Mouse (Mus musculus) gastrocnemius, postnatal 36 days (tissue): ENCODE data around the gene Ift80. TPM values are rescaled to one million over a fixed set of nuclear protein-coding genes. Genes with fewer than 3 reads are reported as not detected.
"Not testable (repeated sequence)": the region's sequence is repeated elsewhere in the genome, so short reads cannot be mapped to it uniquely, and the experiment has no call there.

ENCODE experiments used
- DNase-seq, 2 experiments: peaks; one replicate each; pipeline ENCODE4 v3.0.0; 2022
- intact Hi-C: fragments of 180-260 bp; cut with DNase I; formaldehyde crosslinking; loops from one replicate; pipeline ENCODE4 v1.15.1; 2025
- total RNA-seq, 2 experiments: library from RNA; stranded (reverse); gene quantifications; 2 replicates each; pipeline ENCODE4 v1.2.3; 2021

Ift80 gene
- total RNA-seq, 2 experiments from 2014 or later = 2.6 to 3.9 TPM

DNA sequence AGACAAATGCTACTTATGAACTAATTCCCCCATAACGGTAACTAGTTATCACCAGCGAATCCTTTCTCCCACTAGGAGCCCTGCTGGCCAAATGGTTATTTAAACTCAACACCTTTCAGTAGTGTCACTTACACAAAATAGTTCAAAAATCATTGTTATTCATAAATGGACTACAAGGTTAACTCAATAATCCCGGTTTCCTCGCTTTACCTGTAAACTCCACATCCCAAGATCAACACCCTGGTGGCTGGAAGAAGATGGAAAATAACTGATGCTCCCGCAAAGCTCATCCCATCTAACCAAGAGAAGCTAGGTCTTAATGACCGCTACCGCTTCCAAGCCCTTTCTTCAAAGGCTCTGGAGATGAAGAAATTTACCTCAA, 324 bp downstream of the Ift80 start:
- intact Hi-C loops = no loop called here
- DNase-seq = no peak

DNA sequence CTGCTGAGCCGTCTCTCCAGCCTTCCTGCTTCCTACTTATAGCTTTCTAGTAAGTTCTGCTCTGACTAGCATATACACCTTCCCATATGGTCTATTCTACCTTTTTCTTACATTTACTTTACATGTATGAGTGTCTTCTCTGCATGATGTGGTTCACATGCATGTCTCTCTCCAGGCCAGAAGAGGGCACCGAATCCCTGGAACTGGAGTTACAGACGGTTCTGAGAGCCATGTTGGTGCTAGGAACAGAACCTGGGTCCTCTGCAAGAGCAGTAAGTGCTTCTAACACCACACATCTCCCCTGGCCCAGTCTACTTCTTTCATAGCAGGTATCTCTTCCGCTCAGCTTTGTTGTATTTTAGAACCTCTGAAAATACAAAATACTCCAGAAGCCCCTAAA, 1.6 kb downstream of the Ift80 start:
- intact Hi-C loops = no loop called here

DNA sequence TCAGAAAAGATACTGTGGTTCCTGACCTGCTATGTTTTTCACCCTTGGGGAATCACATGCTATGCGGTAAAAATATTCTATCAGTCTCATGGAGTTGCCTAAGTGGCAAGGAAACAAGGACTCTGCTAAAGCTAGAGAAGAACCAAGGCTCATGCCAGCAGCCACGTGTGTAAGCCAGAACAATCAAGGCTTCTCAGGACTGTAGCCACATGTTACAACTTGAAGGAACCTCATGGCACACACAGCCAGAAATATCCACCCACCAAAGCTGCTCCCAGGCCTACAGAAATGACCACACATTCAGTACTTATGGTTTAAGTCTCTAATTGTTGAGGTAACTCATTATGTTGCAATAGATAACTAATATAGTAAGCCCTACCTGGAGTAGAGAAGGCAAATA, 17.8 kb downstream of the Ift80 start:
- intact Hi-C loops = no loop called here
- DNase-seq = no peak

More for the DNA sequence above, 1.6 kb downstream of the Ift80 start:
- no peak for DNase-seq

DNA sequence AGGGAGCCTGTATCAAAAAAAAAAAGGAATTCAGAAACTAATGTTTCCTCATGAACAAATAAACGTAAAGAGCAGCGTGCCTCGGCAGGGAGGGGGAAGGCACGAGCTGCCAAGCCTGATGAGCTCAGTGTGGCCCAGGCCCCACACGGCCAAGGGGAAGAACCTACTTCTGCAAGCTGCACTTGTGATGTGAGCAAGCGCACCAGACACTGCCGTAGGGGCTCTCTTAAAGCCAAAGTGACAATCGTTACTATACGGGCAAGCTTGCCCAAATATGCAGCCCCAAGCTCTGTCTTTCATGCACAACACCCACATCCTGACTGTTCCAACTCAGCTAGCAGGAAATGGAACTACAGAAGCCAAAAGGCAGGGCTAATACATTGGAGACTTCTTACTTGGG, 23.5 kb downstream of the Ift80 start:
- intact Hi-C loops = no loop called here
- DNase-seq = no peak

DNA sequence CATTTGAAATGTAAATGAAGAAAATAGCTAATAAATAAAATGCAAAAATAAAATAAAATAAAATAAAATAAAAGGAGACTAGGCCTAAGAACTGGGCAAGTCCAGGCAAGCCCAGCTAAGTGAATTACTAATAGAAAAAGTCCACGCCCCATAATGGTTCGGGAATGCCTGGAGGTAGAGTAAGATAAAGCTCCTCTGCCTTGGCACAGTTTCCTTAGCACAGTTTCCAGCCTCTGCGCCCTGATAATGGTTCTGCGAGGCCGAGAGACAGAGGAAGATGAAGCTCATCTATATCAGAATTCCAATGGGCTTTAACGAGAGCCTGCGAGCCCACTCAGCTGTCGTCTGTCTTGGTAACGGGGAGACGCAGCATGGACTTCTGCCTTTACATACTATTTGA, 25.2 kb downstream of the Ift80 start:
- intact Hi-C loops = no loop called here
- DNase-seq = no peak

DNA sequence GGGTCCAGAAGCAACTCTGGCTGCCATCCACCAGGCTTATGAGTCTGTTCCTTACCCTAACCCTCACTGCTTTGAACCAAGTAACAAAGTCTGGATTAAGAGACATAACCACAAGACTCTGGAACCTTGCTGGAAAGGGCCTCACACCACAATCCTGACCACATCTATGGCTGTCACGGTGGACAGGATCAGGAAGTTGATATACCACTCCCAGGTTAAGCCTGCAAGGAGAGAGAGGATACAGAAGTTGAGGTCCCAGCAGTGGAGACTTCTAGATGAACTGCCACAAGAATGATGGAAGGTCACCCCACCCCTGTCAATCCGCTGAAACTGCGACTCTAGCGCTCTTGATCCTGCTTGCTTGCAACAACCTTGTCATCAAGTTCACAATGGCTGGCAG, 26.7 kb downstream of the Ift80 start:
- intact Hi-C loops = no loop called here
- DNase-seq = no peak

DNA sequence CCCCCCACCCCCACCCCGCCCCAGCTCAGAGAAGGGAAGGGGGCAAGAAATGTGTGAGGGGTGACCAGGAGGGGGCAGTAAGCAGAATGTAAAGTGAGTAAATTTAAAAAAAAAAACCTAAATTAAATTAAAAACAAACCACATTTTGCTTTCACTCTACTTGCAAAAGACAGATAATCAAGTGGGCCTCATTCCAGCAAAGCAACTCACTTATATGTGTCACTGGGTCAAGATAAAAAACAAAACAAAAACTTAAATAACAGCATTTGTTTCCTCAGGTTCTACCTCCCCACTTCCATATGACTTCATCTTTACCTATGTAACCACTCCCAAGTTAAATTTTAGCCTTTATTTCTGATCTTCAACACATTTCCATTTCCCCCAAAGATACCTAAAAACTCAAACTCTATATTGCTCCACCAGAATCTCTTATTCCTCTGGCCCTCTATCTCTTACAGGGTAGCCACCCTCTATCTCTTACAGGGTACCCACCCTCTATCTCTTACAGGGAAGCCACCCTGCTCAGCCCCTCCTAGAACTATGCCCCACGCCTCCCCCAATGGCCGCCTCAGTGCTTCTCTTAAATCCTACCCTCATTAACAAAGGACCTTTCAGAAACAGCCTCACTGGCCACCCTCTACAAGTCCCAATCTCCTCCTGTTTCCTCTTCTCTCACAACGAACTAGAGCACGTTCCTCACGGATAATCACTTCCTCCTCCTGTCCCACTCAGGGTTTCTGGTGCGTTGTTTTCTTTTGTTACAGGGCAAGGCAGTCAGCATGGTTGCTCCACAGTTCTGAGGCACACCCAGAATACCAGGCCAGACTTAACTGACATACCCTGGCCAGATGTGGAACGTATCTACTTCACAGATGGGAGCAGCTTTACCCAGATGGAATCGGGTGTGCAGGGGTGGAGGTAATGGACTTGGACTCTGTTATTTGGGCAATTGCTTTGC, 28.6 kb downstream of the Ift80 start:
- no peak for DNase-seq
- intact Hi-C loops = no loop called here

DNA sequence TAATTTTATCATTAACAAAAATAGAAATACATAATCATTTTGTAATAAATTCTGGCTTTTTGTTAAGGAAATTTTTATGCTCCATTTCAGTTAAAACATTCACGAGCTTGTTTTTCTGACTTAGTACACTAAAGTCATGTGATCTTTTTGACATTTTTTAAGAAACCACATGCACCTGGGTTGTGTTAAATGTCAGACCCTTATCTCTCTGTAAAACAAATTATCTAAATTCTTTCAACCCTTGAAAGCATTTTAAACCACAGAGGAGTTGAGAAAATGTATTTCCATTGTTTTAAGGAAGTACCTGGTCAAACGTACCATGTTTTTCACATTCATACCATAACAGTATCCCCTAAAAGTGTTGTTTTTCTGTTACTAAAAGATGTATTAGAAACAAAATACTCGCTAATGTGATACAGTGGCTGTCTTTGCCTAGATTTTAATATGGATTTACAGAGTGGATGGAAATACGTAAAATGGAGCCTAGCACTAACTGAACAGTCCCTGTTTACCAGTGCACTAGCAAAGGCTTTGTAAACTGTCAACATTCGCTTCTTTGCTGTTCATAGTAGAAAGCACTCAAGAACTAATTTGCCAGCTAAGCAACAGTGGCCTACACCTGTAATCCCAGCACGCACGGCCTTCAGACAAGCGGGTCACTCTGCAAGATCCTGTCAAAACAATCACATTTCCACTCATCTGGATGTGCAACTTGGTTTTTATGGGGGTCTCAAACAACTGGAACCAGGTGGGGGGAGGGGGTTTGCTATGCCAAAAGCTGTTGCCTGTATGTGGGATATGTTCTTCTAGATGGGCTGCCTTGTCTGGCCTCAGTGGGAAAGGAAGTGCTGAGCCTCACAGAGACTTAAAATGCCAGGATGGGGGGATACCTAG, 29.5 kb downstream of the Ift80 start:
- intact Hi-C loops = no loop called here
- no peak for DNase-seq

DNA sequence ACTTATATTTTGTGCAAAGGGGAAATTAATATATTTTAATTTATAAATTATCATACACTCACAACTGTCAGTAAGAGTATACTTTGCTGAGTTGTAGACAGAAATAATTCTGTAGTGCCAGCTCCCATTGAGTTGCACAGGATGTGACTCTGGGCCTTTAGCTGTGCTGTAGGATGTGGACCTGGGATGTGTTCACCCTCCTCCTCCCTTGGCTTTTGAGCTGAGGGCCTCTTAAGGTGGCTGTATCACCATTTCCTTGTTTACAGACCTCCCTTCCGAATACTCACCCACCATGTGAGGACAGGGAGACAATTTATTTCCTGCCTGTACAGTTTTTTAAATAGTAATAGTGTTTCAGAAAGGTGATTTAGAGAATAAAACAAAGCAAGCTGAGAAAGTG, 30.8 kb downstream of the Ift80 start:
- intact Hi-C loops = no loop called here
- no peak for DNase-seq

DNA sequence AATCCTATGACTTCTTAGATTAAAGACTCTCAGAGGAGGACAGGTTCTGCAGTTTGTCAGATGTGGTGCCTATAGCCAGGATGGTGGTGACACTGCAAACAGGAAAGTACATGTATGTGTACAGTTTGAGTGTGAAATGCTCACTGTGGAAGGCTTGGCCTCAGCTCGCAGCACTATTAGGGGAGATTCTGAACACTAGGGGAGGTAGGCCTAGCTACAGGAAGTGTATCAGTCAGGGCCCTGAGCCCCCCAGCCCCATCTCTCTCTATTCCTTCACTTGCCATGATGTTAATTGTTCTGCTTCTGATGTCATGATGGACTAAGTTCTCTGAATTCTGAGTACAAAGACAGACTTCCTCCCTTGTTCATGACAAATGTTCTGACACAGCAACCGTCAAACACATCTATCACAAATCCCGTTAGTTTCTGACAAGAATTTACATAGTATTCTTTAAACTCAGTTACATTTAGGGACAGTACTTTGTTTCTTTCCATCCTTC, 35.2 kb downstream of the Ift80 start:
- DNase-seq = no peak
- intact Hi-C loops = no loop called here

DNA sequence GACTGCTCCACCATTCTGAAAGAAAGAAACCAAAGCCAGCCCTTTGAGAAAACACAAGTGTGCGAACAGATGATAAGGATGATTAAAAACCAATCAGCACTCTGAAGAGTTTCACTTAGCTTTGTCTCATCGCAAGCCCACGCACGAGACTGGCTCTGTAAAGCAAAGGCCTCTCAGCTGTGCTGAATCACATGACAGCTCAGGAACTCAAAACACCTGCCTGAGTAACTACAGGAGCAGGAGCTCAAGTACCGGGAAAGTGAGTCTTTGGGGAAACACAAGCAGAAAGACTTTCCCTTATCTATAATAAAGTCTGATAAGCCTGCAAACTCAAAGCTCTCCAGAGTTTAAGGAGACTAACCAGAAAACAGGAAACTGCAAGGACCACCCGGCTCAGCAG, 37.0 kb downstream of the Ift80 start:
- DNase-seq = no peak
- intact Hi-C loops = no loop called here

DNA sequence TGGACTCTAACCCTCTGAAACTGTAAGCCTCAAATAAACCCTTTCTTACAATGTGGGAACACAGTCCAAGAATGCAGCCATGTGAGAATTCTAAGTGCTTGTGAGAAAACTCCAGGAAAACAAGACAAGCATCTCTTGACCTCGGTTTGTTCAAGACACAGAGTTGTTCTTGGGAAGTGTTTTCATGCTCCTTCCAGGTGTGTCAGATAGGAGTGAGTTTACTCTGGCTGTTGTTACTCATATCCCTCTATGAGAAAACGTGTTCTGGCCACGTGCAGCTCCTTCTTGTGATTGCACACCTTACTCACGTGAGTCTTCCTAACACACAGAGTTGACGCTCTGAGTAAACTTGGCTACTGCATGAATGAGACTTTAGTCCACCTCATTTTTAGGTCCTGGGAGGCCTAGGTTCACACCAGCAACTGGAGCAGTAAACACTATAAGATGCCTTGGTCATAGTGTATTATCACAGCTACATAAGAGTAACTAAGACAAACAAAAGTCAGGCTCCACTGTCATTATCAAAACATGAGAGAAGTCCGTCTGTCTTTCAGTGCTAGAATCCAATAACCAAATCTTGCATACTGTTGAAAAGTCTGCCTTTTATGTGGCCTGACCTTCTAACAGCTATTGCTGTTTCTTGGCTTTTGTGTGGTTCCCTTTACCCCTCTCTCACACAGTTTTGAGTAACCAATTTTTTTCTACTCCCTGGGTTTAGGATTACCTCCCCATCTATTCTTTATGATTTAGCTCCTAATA, 37.7 kb downstream of the Ift80 start:
- intact Hi-C loops = no loop called here
- DNase-seq = no peak

DNA sequence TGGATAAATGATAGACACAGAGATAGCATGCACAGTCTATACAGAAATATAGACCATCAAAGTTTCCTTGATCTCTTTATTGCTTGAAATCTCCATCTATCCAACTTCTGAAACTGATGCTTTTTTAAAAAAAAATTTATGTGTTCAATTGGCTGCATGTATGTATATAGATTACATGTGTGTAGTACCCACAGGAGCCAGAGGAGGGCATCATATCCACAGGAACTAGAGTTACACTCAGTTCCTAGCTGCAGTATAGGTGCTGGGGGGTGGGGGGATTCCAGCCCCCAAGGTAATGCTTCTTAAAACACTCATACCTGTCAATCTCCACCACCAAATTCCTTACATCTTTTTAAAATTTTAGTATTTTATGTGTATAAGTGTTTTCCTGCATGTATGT, 39.7 kb downstream of the Ift80 start:
- no peak for DNase-seq
- intact Hi-C loops = no loop called here

DNA sequence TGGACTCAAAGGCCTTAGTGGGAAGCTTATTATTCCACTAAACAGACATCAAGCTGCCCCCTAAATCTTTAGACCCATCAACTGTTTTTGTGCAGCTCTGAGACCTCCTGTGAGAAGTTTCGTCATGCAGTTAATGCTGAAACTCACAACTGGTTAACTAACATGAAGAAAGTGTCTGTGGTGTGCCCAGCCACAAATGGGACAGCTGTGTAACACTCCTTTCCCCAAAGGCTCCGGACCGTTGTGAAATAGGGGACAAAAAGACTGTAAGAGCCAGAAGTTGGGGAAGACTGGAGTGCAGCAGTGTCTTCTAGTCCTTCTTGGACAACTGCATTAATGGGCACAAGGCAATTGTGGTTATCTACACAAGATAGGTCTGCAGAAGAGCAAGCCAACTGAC, 47.0 kb downstream of the Ift80 start:
- intact Hi-C loops = loop anchor here (10.0 kb wide), 2 partner anchors 243 to 333 kb away; no protein-coding TSS in a partner anchor
- no peak for DNase-seq

DNA sequence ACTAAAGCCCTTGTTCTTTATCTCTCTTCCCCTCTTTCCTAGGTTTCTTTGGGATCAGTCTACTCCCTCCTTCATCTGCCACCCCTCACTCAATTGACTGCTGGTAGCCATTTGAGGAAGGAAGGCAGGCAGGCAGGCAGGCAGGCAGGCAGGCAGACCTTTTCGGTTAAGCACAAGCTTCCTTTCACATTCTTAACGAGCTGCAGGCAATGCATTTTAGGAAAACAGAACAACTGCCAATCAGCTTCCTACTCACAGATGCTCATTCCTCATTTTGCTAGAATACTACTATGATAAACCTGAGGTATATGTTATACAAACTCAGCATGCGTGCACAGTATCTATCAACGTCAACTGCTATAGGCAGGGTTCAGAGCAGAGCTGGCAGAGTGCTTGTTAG, 47.9 kb downstream of the Ift80 start:
- intact Hi-C loops = loop anchor here (10.0 kb wide), 2 partner anchors 242 to 332 kb away; no protein-coding TSS in a partner anchor
- DNase-seq = no peak

DNA sequence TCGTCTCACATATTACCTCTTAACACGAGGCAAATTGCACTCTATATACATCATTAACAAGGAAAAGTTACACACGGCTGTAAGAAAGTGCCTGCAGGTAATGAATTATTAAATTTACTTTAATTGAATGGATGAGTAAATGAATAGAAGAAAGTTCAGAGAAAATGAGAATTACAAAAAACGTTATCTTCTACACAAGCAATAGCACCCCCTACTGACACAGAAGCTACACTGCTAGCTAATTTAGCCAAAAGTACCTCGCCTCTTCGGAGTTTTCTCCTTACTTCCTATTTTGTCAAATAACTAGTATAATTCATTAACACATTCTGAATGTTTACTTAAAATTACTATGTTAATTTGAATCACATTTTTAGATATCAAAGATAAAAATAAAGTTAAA, 49.9 kb downstream of the Ift80 start:
- intact Hi-C loops = loop anchor here (10.0 kb wide), 2 partner anchors 240 to 330 kb away; no protein-coding TSS in a partner anchor
- DNase-seq = no peak

DNA sequence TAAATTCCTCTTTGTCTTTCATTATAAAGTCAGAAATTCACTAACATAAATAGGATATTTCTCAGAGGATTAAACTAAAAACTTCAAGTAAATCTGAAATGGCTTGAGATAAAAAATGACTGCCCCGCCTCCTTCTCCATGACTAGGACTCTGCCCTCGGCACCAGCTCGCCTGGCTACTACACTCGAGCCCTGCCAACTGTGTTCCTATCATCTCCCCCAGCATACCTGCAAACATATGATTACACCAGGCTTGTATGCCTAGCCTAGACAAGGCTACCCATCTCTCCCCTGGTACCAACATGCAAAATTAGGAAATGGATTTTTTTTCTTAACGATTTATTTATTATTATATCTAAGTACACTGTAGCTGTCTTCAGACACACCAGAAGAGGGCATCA, 51.7 kb downstream of the Ift80 start:
- no peak for DNase-seq
- intact Hi-C loops = loop anchor here (10.0 kb wide), 2 partner anchors 238 to 328 kb away; no protein-coding TSS in a partner anchor

DNA sequence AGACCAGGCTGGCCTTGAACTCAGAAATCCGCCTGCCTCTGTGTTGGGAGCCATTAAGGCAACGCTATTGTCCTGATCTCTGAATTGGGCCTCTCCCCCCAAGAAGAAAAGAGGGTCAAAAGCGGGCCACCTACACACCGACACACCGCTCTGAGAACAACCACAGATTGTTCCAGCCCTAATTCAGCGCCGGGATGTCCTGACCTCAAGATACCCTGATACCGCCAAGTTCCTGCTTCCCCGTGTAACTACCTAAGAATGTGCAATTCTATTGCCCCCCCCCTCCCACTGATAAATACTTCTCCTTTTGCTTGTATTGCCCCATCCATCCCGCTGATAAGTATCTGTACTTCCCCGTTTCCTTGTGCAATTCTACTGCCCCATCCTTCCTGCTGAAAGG, 52.4 kb downstream of the Ift80 start:
- intact Hi-C loops = loop anchor here (10.0 kb wide), 2 partner anchors 237 to 327 kb away; no protein-coding TSS in a partner anchor

DNA sequence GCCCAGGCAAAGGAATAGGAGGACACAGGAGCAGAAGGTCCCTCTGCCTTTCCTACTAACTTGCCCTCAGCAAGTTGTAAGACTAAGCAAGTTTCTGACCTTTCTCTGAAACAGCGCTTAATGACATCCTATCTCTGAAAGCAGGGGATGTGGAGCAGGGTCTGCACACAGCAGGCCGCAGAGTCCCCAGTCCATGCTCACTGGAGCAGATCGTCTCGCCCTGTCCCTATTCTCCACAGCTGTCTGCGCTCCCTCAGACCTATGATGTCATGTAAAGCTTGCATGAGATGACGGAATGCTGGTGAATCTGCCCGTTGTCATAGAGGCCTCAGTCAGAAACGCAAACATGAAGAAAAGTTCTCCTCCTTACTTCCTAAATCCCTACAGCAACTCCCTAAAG, 55.0 kb downstream of the Ift80 start:
- intact Hi-C loops = no loop called here
- no peak for DNase-seq

More for the DNA sequence above, 52.4 kb downstream of the Ift80 start:
- not testable (repeated sequence) for DNase-seq

DNA sequence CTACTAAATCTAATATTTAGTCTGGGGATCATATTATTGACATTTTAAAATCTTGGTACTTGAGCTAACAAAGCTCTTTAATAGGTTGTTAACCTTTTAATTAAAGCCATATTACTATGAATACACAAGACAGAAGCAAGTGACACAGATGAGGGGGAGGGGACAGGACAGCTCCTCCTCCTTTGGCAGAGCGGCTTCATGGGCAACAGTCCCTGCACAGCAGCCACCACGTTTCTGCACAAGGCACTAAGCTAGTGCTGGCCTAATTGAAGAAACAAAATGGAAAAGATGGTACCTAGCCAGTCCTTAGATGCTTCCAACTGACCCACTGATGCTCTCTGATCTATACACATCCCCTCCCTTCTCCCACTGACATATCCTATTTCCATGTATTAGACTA, 55.5 kb downstream of the Ift80 start:
- no peak for DNase-seq
- intact Hi-C loops = no loop called here
